Mouse (Mus musculus): ENCODE data around the gene Prss36. TPM values are rescaled to one million over a fixed set of nuclear protein-coding genes. Genes with fewer than 3 reads are reported as not detected.

The Prss36 gene
- total RNA-seq, 1 experiment from 2014 or later: 1.2 TPM

- ATAC-seq (replicated peaks in 1 of 2; ENCODE audit: insufficient read depth in 1 of 2, low FRiP score in 2 of 2, low TSS enrichment in 1 of 2, low read depth in 1 of 2, poor library complexity in 2 of 2, severe bottlenecking in 2 of 2): no peak
These were observed 10.2 kb downstream of the Prss36 start for GRCm38 (mm10) chr7:127936216-127936884.

- no peak for ATAC-seq (replicated peaks in 1 of 2; ENCODE audit: insufficient read depth in 1 of 2, low FRiP score in 2 of 2, low TSS enrichment in 1 of 2, low read depth in 1 of 2, poor library complexity in 2 of 2, severe bottlenecking in 2 of 2)
These were observed 10.8 kb downstream of the Prss36 start for GRCm38 (mm10) chr7:127935748-127936159.

GRCm38 (mm10) chr7:127935028-127935722, 11.3 kb downstream of the Prss36 start:
- ATAC-seq (replicated peaks in 1 of 2; ENCODE audit: insufficient read depth in 1 of 2, low FRiP score in 2 of 2, low TSS enrichment in 1 of 2, low read depth in 1 of 2, poor library complexity in 2 of 2, severe bottlenecking in 2 of 2): peak; percentile 97 to 98

- no peak for ATAC-seq (replicated peaks in 1 of 2; ENCODE audit: insufficient read depth in 1 of 2, low FRiP score in 2 of 2, low TSS enrichment in 1 of 2, low read depth in 1 of 2, poor library complexity in 2 of 2, severe bottlenecking in 2 of 2)
These were observed 12.4 kb downstream of the Prss36 start for GRCm38 (mm10) chr7:127934075-127934474.

- no peak for ATAC-seq (replicated peaks in 1 of 2; ENCODE audit: insufficient read depth in 1 of 2, low FRiP score in 2 of 2, low TSS enrichment in 1 of 2, low read depth in 1 of 2, poor library complexity in 2 of 2, severe bottlenecking in 2 of 2)
These were observed 14.1 kb downstream of the Prss36 start for GRCm38 (mm10) chr7:127932273-127933031.

- no peak for ATAC-seq (replicated peaks in 1 of 2; ENCODE audit: insufficient read depth in 1 of 2, low FRiP score in 2 of 2, low TSS enrichment in 1 of 2, low read depth in 1 of 2, poor library complexity in 2 of 2, severe bottlenecking in 2 of 2)
These were observed 15.0 kb downstream of the Prss36 start for GRCm38 (mm10) chr7:127931351-127932135.

GRCm38 (mm10) chr7:127930636-127931035, 15.9 kb downstream of the Prss36 start:
- ATAC-seq (replicated peaks in 1 of 2; ENCODE audit: insufficient read depth in 1 of 2, low FRiP score in 2 of 2, low TSS enrichment in 1 of 2, low read depth in 1 of 2, poor library complexity in 2 of 2, severe bottlenecking in 2 of 2): no peak

- ATAC-seq (replicated peaks in 1 of 2; ENCODE audit: insufficient read depth in 1 of 2, low FRiP score in 2 of 2, low TSS enrichment in 1 of 2, low read depth in 1 of 2, poor library complexity in 2 of 2, severe bottlenecking in 2 of 2): no peak
These were observed 16.6 kb downstream of the Prss36 start, which contains the start of gene Prss8 for GRCm38 (mm10) chr7:127929923-127930322. Gene Prss8, minus strand, starts transcription at chr7:127930104.

- ATAC-seq (replicated peaks in 1 of 2; ENCODE audit: insufficient read depth in 1 of 2, low FRiP score in 2 of 2, low TSS enrichment in 1 of 2, low read depth in 1 of 2, poor library complexity in 2 of 2, severe bottlenecking in 2 of 2): no peak
These were observed 17.9 kb downstream of the Prss36 start for GRCm38 (mm10) chr7:127928596-127928995.

GRCm38 (mm10) chr7:127927726-127928125, 18.8 kb downstream of the Prss36 start:
- no peak for ATAC-seq (replicated peaks in 1 of 2; ENCODE audit: insufficient read depth in 1 of 2, low FRiP score in 2 of 2, low TSS enrichment in 1 of 2, low read depth in 1 of 2, poor library complexity in 2 of 2, severe bottlenecking in 2 of 2)

GRCm38 (mm10) chr7:127926846-127927245, 19.7 kb downstream of the Prss36 start:
- no peak for ATAC-seq (replicated peaks in 1 of 2; ENCODE audit: insufficient read depth in 1 of 2, low FRiP score in 2 of 2, low TSS enrichment in 1 of 2, low read depth in 1 of 2, poor library complexity in 2 of 2, severe bottlenecking in 2 of 2)

GRCm38 (mm10) chr7:127926066-127926465, 20.5 kb downstream of the Prss36 start:
- no peak for ATAC-seq (replicated peaks in 1 of 2; ENCODE audit: insufficient read depth in 1 of 2, low FRiP score in 2 of 2, low TSS enrichment in 1 of 2, low read depth in 1 of 2, poor library complexity in 2 of 2, severe bottlenecking in 2 of 2)

- ATAC-seq (replicated peaks in 1 of 2; ENCODE audit: insufficient read depth in 1 of 2, low FRiP score in 2 of 2, low TSS enrichment in 1 of 2, low read depth in 1 of 2, poor library complexity in 2 of 2, severe bottlenecking in 2 of 2): no peak
These were observed 21.3 kb downstream of the Prss36 start for GRCm38 (mm10) chr7:127925252-127925651.

- no peak for ATAC-seq (replicated peaks in 1 of 2; ENCODE audit: insufficient read depth in 1 of 2, low FRiP score in 2 of 2, low TSS enrichment in 1 of 2, low read depth in 1 of 2, poor library complexity in 2 of 2, severe bottlenecking in 2 of 2)
These were observed 22.8 kb downstream of the Prss36 start for GRCm38 (mm10) chr7:127923714-127924113.

- ATAC-seq (replicated peaks in 1 of 2; ENCODE audit: insufficient read depth in 1 of 2, low FRiP score in 2 of 2, low TSS enrichment in 1 of 2, low read depth in 1 of 2, poor library complexity in 2 of 2, severe bottlenecking in 2 of 2): peak; percentile 71 to 80
These were observed 23.9 kb downstream of the Prss36 start for GRCm38 (mm10) chr7:127922451-127923275.

- ATAC-seq (replicated peaks in 1 of 2; ENCODE audit: insufficient read depth in 1 of 2, low FRiP score in 2 of 2, low TSS enrichment in 1 of 2, low read depth in 1 of 2, poor library complexity in 2 of 2, severe bottlenecking in 2 of 2): no peak
These were observed 25.0 kb downstream of the Prss36 start for GRCm38 (mm10) chr7:127921516-127921915.

GRCm38 (mm10) chr7:127919290-127919689, 27.2 kb downstream of the Prss36 start:
- ATAC-seq (replicated peaks in 1 of 2; ENCODE audit: insufficient read depth in 1 of 2, low FRiP score in 2 of 2, low TSS enrichment in 1 of 2, low read depth in 1 of 2, poor library complexity in 2 of 2, severe bottlenecking in 2 of 2): 0 out of 4 replicates have a peak, but pooled peaks of 1 of the 2 experiments have one; percentile 29
